Comparison of ENCODE assay signal across 17 mouse cellular contexts in genomic region chr13:68860036-68860435, GRCm38 (mm10).
DNase-seq lines count a peak whose midpoint lies in the region; ATAC-seq and TF ChIP-seq lines count a peak whose summit lies in the region.
"Had no signal": no experiment of that assay in that cellular context is flagged by ENCODE, and none has a peak within 500 bp of the region (broad histone marks: within the 10 kb centered on the region; RNA-seq: fewer than 3 reads in every experiment).

No protein-coding gene starts in this region.

- no peak for DNase-seq in frontal cortex, adult 2 months (ENCODE audit: extremely low spot score in 1 of 2, low spot score in 1 of 2)
- no peak for DNase-seq in layer of hippocampus, adult 2 months (ENCODE audit: low spot score in 2 of 2)
- no peak for DNase-seq in layer of hippocampus, postnatal 10 days (ENCODE audit: low spot score in 2 of 2)
- peak; percentile 61 for DNase-seq in right cerebral cortex, postnatal 14 days
- DNase-seq in right cerebral cortex, adult 18-20 months: no peak
- DNase-seq in lung, postnatal 4 days: peak; percentile 49 to 65
- DNase-seq: cerebellum, adult 18-20 months; heart, postnatal 4 days; kidney, postnatal 36 days; thymus, postnatal 25 days had no signal

- 0 out of 2 replicates have a peak, but pooled peaks have one; percentile 19 for ATAC-seq in frontal cortex, adult (ENCODE audit: low TSS enrichment)
- no peak for ATAC-seq in erythroblast, adult 5-6 weeks (replicated peaks; ENCODE audit: low FRiP score, poor library complexity, severe bottlenecking)

- H3K27ac ChIP-seq in layer of hippocampus, adult 2 months: peak overlapping the region; percentile 43; the same call in 1 of the 2 replicates
- H3K27ac ChIP-seq: embryonic facial prominence, embryonic 13.5 days; limb, embryonic 12.5 days; liver, embryonic 14.5 days; stomach, embryonic 15.5 days had no signal

- TF ChIP-seq CTCF in layer of hippocampus, adult 2 months (conservative IDR thresholded peaks at IDR 0.05): no peak

- no peak overlapping the region for H3K4me3 ChIP-seq in layer of hippocampus, adult 2 months
- H3K4me3 ChIP-seq: embryonic facial prominence, embryonic 13.5 days; heart, embryonic 12.5 days; limb, embryonic 12.5 days; stomach, embryonic 15.5 days had no signal

Comparison
In these comparisons a context has a peak if more than half of its experiments do, and no peak if none do; other contexts are left out.
1. DNase-seq: peak in right cerebral cortex, postnatal 14 days (single experiment) and lung, postnatal 4 days (2 of 2); none in frontal cortex, adult 2 months (0 of 2), layer of hippocampus, adult 2 months (0 of 2), layer of hippocampus, postnatal 10 days (0 of 2) and right cerebral cortex, adult 18-20 months (single experiment).